Mouse (Mus musculus) liver, postnatal 0 days (tissue): ENCODE data around the gene A630095N17Rik.

Source experiments
- CTCF ChIP-seq: sonication (generic); IDR thresholded peaks from 2 replicates; pipeline ENCODE4 v1.5.1; 2016; ENCODE audit warnings: antibody characterized with exemption, low read depth
- EP300 ChIP-seq: IDR thresholded peaks from 2 replicates; pipeline ENCODE4 v1.6.1; 2016; ENCODE audit warnings: antibody characterized with exemption, low read depth, mild to moderate bottlenecking

DNA sequence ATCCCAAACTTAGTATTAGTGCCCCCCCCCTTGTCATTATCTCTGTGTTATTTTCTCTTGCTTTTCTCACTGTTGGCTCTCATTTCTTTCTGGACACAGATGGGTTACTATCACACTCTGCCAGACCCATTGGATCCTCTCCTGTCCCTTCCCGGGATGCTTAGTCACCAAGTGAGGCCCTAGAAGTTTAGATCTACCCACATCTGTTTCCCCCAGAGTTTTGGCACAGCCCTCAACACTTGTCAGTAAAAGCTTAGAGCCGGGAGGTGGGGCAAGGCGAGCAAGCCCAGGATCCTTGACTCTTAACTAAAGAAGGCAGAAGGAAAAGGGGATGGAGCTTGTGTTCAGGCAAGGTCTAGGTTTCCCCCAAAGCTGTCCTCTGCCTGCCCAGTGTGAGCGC is 2.7 kb downstream of the A630095N17Rik start:
- TF ChIP-seq CTCF (no peak), EP300 (peak; percentile 91)
